In genomic region chr17:67124294-67124693, GRCm38 (mm10) we compare ENCODE assay signal across 11 mouse cellular contexts.
DNase-seq lines count a peak whose midpoint lies in the region; ATAC-seq and TF ChIP-seq lines count a peak whose summit lies in the region.
"Had no signal": no experiment of that assay in that cellular context is flagged by ENCODE, and none has a peak within 500 bp of the region (broad histone marks: within the 10 kb centered on the region; RNA-seq: fewer than 3 reads in every experiment).

No protein-coding gene starts in this region.

- H3K4me1 ChIP-seq in heart, adult 2 months (ENCODE audit: control insufficient read depth, insufficient read depth, low read length), result peaks cover 18% of the 10 kb centered on the region
- peaks cover 8% of the 10 kb centered on the region for H3K4me1 ChIP-seq in hindbrain, embryonic 16.5 days (ENCODE audit: control insufficient read depth, insufficient read depth, low read depth, low read length)

- H3K9ac ChIP-seq in heart, adult 2 months (ENCODE audit: low read depth, low read length), result no peak overlapping the region
- H3K9ac ChIP-seq in hindbrain, embryonic 16.5 days (ENCODE audit: low read depth, low read length), result no peak overlapping the region

- peak overlapping the region; percentile 15; the same call in 1 of the 2 replicates for H3K27ac ChIP-seq in heart, adult 2 months
- no peak overlapping the region for H3K27ac ChIP-seq in hindbrain, embryonic 16.5 days (ENCODE audit: low read depth, low read length)
- H3K27ac ChIP-seq: kidney, postnatal 0 days had no signal

- peak; percentile 83 for ATAC-seq in hindbrain, embryonic 16.5 days
- ATAC-seq in monocyte, adult 5-6 weeks (replicated peaks; ENCODE audit: insufficient number of reproducible peaks, low FRiP score, low TSS enrichment, poor library complexity, severe bottlenecking), result no peak

- intact Hi-C loops in heart, adult 2 months (cut with DNase I), result loop anchor here (5.0 kb wide), 1 partner anchor 52 kb away; no protein-coding TSS in a partner anchor

- no peak for DNase-seq in heart, adult 2 months
- no peak for DNase-seq in heart, adult 9 months (ENCODE audit: low spot score in 2 of 2)
- peak; percentile 25 for DNase-seq in lung, postnatal 36 days
- DNase-seq in lung, postnatal 4 days, result no peak
- DNase-seq in NIH3T3 (ENCODE audit: low read depth), result peak; percentile 78
- DNase-seq: adrenal gland, postnatal 10 days; cerebellum, adult 11 months; right cerebral cortex, postnatal 4 days had no signal

- H3K36me3 ChIP-seq in heart, adult 2 months (ENCODE audit: control insufficient read depth, insufficient read depth, low read length), result peaks cover 14% of the 10 kb centered on the region
- no peaks in the 10 kb centered on the region for H3K36me3 ChIP-seq in hindbrain, embryonic 16.5 days (ENCODE audit: control insufficient read depth, insufficient read depth, low read length)

- TF ChIP-seq EP300 in heart, adult 2 months (IDR thresholded peaks at IDR 0.05; ENCODE audit: insufficient read depth, low read depth, low read length), result no peak

- TF ChIP-seq POLR2A in heart, adult 2 months (IDR thresholded peaks at IDR 0.05; ENCODE audit: insufficient read depth, low read depth, low read length), result no peak

- WGBS in heart, adult 2 months, result 41% methylated on average over 5 of the region's 5 CpGs
- WGBS in hindbrain, embryonic 16.5 days, result 54% methylated on average over 5 of the region's 5 CpGs

- no peaks in the 10 kb centered on the region for H3K27me3 ChIP-seq in heart, adult 2 months (ENCODE audit: control insufficient read depth, insufficient read depth, low read length)
- no peaks in the 10 kb centered on the region for H3K27me3 ChIP-seq in hindbrain, embryonic 16.5 days (replicated peaks; ENCODE audit: control insufficient read depth, insufficient read depth, low read length)

- peaks cover 10% of the 10 kb centered on the region for H3K79me2 ChIP-seq in heart, adult 2 months (replicated peaks; ENCODE audit: control insufficient read depth, insufficient read depth, low read length)

- no peaks in the 10 kb centered on the region for H3K9me3 ChIP-seq in hindbrain, embryonic 16.5 days (ENCODE audit: control insufficient read depth, low read length)

- TF ChIP-seq CTCF in heart, adult 2 months (IDR thresholded peaks at IDR 0.05), result no peak

- H3K4me3 ChIP-seq in heart, adult 2 months, result no peak overlapping the region
- H3K4me3 ChIP-seq in hindbrain, embryonic 16.5 days (ENCODE audit: low read length), result no peak overlapping the region

- H3K4me2 ChIP-seq in hindbrain, embryonic 16.5 days (ENCODE audit: low read length), result no peak overlapping the region

Comparison
In these comparisons a context has a peak if more than half of its experiments do, and no peak if none do; other contexts are left out.
1. DNase-seq: peak in lung, postnatal 36 days (single experiment) and NIH3T3 (single experiment); none in heart, adult 2 months (0 of 2), heart, adult 9 months (0 of 2) and lung, postnatal 4 days (0 of 2).